Mouse (Mus musculus): ENCODE data around the gene Gm2174. TPM values are rescaled to one million over a fixed set of nuclear protein-coding genes. Genes with fewer than 3 reads are reported as not detected.
A peak's percentile ranks its signal among the peaks of the same experiment; 100 is the strongest.

Gm2174 gene
- total RNA-seq (2021), result not detected
- long read RNA-seq, experiment 1, result 0 reads
- long read RNA-seq, experiment 2, result 0 reads

DNA sequence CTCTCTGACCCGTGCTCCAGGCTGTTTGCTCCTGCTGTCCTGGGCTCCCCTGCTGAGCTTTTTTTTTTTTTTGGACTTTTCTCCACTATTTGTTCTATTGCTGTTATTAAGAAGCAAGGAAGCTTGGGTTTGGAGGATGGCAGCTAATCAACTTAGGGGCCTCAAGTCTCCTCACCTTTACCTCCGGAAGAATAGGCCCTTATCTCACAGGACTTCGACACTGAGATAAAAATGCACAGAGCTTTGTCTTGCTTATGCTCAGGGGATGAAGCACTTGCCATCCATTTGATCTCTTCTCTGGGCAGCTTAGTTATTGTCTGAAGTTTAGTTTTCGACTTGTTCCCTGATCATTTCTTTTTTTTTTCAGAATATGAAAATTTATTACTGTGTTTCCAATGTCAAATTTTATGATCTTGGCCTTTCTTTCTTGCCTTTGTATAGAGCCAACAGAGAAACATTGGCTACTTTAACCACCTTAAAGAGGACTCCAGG, at the start of gene Gm2174:
TSS of gene Gm2174 (plus strand) at position 442 of the 492 bp plus-strand sequence.
- Histone ChIP-seq H3K27ac (no peak within 1 kb of the TSS), H3K4me3 (no peak within 1 kb of the TSS)
- TF ChIP-seq CTCF (conservative IDR thresholded peaks at IDR 0.05), result no peak
- DNase-seq (ENCODE audit: low spot score in 2 of 2), result no peak

- DNase-seq (ENCODE audit: low spot score in 2 of 2), result no peak
- H3K4me3 ChIP-seq, result no peak overlapping the region
- no peak for TF ChIP-seq CTCF (conservative IDR thresholded peaks at IDR 0.05)
- no peak overlapping the region for H3K27ac ChIP-seq
These were observed 43.1 kb upstream of the Gm2174 start for GRCm38 (mm10) chrX:56404646-56405045.

DNA sequence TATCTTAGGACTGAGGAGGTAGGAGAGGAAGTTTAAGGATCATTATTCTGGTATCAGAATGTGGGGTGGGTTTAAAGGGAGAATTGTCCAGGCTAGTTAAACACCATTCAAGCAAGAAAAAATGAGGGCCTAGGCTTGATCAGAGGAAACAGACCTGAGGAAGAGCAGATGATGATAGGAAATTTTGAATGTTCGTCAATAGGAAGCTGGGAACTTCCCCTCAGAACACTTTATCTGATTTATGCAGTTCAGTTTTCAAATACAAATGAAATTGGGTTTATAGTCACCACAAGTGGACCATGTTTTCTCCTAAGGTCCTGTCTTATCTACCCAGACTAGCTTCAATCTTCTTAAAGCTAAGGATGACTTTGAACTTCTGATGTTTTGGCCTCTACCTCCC, 42.3 kb upstream of the Gm2174 start:
- no peak for TF ChIP-seq CTCF (conservative IDR thresholded peaks at IDR 0.05)
- no peak overlapping the region for H3K27ac ChIP-seq
- no peak overlapping the region for H3K4me3 ChIP-seq
- no peak for DNase-seq (ENCODE audit: low spot score in 2 of 2)

DNA sequence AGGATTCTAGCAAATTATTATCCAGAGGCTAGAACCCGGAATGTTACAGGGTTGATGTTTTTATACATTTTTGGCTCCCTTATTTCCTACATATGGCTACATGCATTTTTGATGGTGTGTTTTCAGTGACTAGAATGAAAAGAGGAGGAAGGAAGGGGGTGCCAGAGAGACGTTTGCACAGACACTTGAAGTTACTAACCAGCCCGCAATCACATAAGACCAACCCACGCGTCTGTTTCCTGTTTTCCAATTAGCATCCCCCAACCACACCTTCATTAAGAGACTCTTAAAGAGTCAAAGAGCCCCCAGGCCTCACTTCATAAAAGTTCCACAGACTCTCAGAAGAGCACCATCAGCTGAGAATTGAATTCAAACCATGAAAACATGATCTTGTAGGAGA, 41.6 kb upstream of the Gm2174 start:
- Histone ChIP-seq H3K27ac (no peak overlapping the region), H3K4me3 (no peak overlapping the region)
- TF ChIP-seq CTCF (conservative IDR thresholded peaks at IDR 0.05), result no peak
- DNase-seq (ENCODE audit: low spot score in 2 of 2), result no peak

DNA sequence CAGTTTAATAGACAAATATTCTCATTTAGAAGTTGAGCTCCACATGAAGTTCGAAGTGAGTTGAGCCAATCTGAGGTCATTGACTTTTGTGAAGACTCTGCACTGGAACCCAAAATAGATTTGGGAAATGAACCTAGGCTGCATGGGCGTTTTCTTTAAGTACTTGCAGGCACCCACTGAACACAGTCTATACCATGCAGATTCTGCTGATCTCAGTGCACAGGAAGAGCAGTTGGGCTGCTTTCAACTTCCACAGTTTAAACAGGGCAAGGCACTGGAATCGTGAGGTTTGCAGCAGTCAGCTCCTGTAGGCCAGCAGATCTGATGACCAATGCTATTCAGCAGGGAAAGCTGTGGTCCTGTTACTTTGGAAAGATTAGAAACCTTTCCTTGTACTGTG, 31.5 kb upstream of the Gm2174 start:
- TF ChIP-seq CTCF (conservative IDR thresholded peaks at IDR 0.05), result no peak
- no peak overlapping the region for H3K27ac ChIP-seq
- no peak for DNase-seq (ENCODE audit: low spot score in 2 of 2)
- H3K4me3 ChIP-seq, result no peak overlapping the region

- DNase-seq (ENCODE audit: low spot score in 2 of 2), result no peak
- H3K4me3 ChIP-seq, result no peak overlapping the region
- TF ChIP-seq CTCF (conservative IDR thresholded peaks at IDR 0.05), result peak; percentile 37
- H3K27ac ChIP-seq, result no peak overlapping the region
These were observed 30.2 kb upstream of the Gm2174 start for GRCm38 (mm10) chrX:56417541-56417940.

GRCm38 (mm10) chrX:56430601-56431000, 17.2 kb upstream of the Gm2174 start:
- DNase-seq (ENCODE audit: low spot score in 2 of 2), result no peak
- H3K27ac ChIP-seq, result no peak overlapping the region
- no peak overlapping the region for H3K4me3 ChIP-seq
- peak; percentile 59 for TF ChIP-seq CTCF (conservative IDR thresholded peaks at IDR 0.05)

GRCm38 (mm10) chrX:56435758-56436283, 11.9 kb upstream of the Gm2174 start:
- Histone ChIP-seq H3K4me3 (no peak overlapping the region), H3K27ac (peak overlapping the region; percentile 23; the same call in 1 of the 2 replicates)
- TF ChIP-seq CTCF (conservative IDR thresholded peaks at IDR 0.05), result no peak
- no peak for DNase-seq (ENCODE audit: low spot score in 2 of 2)

DNA sequence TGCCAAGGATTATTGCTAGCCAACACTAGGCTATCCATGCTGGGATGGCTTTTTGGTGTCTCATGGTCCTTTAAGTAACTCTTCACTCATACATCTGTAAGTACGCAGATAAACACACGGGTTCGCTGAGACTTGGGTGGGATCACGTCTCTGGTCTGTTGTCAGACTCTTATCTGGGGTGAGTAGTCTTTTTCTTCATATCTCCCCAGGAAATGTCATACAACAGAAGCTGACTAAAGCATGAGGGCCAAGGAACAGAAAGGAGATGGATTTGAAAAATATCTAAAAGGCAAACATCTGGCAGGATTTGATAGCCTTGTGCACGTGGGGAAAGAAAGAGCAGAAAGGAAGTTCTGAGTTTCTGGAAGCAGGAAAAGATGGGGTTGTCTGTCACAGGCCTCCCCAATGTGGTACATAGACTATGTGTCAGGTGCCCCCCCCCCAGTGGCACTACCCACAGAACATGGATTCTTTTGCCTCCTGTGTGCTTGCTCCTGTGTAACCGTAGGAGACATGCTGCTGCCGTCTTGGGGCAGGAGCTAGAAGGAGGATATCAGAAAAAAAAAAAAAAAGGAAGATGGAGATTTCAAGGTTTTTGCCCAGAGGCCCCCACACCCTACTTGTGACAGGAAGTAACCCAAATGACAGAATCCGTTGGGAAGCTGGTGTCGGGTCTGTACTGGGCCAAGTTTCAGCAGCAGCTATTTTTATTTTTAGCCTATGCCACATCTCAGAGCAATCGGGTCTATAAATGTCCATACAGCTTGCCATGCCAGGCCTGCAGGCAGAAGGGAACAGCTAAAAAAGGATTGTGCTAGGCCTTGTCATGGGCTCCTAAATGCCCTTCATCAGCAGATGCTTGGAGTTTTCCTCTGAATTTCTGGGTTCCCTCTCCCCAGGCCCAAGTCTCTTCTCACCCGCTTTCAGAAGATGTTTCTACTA, 1.0 kb upstream of the Gm2174 start:
- no peak for DNase-seq (ENCODE audit: low spot score in 2 of 2)
- TF ChIP-seq CTCF (conservative IDR thresholded peaks at IDR 0.05), result no peak
- no peak overlapping the region for H3K4me3 ChIP-seq
- H3K27ac ChIP-seq, result no peak overlapping the region

- peak; percentile 65 to 83 for DNase-seq (ENCODE audit: low spot score in 2 of 2)
These were observed 7.1 kb downstream of the Gm2174 start, which contains the start of gene Ints6l for GRCm38 (mm10) chrX:56454671-56455371. Ints6l (plus strand) TSS chrX:56454857.

DNA sequence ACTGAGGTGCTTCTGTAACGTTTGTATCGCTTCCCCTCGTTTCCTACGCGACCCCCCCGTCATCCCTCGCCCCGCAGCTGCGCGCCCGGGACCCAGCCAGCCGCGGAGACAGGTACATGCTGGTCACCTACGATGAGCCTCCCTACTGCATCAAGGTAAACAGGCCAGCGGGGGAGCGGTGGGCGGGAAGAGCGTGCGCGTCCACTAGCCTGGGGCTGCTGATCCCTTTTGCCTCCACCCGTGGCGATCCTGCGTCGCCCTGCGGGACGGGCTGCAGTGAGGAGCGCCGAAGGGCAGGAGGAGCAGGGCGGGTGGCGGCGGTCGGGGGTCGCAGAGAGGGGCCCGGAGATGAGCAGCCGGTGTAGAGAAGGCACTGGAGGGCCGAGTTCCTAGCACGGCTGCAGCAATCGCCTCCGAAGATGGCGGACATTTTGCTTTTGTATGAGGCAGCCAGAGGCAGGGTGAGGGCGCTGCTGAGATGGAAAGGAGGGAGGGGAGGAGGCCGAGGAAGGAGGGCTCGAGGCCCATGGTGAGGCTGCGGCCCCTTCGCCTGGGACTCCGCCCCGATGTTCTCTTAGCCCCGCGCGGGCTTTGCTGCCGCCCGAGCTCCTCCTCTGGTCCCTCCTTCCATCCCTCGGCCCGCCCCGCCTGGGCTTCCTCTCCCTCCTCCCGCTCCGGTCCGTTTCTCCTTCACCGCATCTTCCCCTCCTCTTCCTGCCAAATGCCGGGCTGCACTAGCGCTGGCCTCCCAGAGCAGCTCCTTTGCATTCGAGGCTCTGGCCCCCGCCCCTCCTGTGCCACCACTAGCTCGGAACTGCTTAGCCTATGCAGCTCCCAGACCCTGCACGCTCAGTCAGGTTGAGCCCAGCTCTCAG, 7.8 kb downstream of the Gm2174 start:
- peak; percentile 81 to 92 for DNase-seq (ENCODE audit: low spot score in 2 of 2)
- H3K4me3 ChIP-seq, result peak overlapping the region; percentile 73
- peak overlapping the region; percentile 97 for H3K27ac ChIP-seq
- TF ChIP-seq CTCF (conservative IDR thresholded peaks at IDR 0.05), result peak; percentile 53

More at GRCm38 (mm10) chrX:56454671-56455371, 7.1 kb downstream of the Gm2174 start, which contains the start of gene Ints6l:
- no peak for TF ChIP-seq CTCF (conservative IDR thresholded peaks at IDR 0.05)
- Histone ChIP-seq H3K4me3 (peak within 1 kb of the TSS; percentile 73), H3K27ac (peak within 1 kb of the TSS; percentile 97)

DNA sequence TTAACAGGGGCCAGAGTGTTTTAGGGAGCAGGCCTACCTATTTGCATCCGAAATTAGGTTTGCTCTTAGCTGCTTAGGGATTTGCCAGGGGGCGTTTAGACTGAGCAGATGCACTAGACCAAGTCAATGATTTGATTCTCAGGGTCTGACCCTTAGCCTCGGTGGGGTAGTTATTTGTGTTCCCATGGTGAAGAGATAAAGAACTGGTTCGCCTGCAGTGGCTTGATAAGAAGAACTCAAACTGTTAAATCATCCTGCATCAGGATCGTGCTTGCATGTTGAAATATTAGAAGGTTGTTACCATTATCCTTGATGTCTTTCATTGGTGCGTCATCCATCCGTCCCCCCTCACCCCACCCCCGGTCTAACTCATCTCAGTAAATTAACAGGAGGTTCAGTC, 8.6 kb downstream of the Gm2174 start:
- H3K27ac ChIP-seq, result peak overlapping the region; percentile 97
- DNase-seq (ENCODE audit: low spot score in 2 of 2), result peak; percentile 2 to 10
- TF ChIP-seq CTCF (conservative IDR thresholded peaks at IDR 0.05), result no peak
- peak overlapping the region; percentile 73 for H3K4me3 ChIP-seq

Data from layer of hippocampus, adult 2 months (tissue).